Mouse (Mus musculus) CD8-positive naive resting alpha-beta T cell, adult 2 months (primary cell): ENCODE results near the gene Cmah.
"Not testable (repeated sequence)": the region's sequence is repeated elsewhere in the genome, so short reads cannot be mapped to it uniquely, and the experiment has no call there.

Experiments used
- DNase-seq, 2 experiments: peaks; one replicate each; pipeline ENCODE4 v3.0.0; 2022; ENCODE audit warnings: low read depth in 2 of 2, low spot score in 2 of 2

Gene Cmah

DNA sequence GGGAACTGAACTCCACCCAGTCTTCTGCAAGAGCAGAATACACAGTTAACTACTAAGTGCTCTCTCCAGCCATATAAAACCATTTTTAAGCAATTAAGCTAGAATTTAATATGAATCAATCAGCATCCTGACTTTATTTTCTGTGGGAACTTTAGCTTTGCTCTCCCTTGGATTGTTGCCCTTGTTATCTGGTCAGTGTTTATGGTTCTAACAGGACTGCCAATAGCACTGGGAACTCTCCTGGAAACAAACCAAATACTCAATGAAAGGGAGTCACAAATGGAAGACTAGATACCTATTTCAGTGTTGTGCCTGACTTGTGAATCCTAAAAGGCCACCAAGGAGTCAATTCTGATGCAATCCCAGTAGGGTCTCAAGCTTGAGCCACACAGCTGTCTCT, 12.7 kb downstream of the Cmah start:
- no peak for DNase-seq

DNA sequence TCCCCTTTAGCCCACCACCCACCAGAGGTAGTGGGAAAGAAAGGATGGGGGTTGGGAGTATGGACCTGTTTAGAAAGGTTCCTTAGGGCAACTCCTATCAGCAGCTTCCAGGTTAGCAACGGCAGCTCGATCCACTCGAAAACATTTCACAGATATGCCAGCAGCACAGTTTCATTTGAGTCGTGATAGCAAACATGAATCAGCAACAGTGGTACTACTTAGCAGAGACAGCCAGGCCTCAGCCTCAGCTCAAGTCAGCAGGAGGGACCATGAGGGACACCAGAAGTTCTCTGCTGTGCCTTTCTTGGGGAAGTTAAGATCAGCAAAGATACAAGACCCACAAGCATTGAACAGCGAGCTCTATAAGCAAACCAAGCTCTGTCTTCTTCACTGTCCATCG, 13.3 kb downstream of the Cmah start:
- no peak for DNase-seq

DNA sequence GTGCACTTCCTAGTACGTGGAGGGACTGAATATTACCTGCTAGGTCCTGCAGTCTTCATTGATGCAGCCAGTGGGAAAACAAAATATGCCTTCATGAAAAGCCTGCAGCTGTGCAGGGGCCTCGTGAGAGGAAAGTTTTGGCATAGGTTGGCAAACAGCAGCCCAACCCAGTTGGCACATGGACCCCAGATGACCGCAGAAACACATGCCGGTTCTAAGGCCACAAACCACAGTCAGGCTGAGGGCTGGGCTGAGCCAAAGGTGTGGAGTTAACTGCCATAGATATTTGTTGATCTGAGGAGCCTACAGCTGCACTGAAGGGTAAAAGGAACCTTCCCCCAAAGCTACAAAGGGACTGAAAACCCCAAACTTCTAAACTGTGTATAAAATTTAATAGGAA, 14.9 kb downstream of the Cmah start:
- no peak for DNase-seq

DNA sequence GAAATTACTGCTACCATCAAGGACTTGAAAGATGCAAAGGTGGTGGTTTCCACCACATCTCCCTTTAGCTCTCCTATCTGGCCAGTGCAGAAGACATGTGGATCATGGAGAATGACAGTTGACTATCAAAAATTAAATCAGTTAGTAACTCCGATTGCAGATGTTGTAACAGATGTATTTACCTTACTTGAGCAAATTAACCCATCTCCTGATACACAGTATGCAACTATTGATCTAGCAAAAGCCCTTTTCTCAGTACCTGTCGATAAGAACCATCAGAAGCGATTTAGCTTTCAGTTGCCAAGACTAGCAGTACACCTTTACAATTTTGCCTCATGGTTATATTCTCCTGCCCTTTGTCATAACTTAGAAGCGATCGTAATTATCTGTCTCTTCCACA, 25.8 kb downstream of the Cmah start:
- no peak for DNase-seq

DNA sequence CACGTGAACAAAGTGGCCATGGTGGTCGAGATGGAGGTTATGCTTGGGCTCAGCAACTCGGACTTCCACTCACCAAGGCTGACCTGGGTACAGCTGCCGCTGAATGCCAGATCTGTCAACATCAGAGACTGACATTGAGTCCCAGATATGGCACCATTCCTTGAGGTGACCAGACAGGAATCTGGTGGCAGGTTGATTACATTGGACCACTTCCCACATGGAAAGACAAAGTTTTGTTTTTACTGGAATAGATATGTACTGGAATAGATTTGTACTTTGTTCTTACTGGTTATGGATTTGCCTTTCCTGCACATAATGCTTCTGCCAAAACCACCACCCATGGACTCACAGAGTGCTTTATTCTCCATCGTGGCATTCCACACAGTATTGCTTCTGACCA, 27.5 kb downstream of the Cmah start:
- DNase-seq, result no peak

DNA sequence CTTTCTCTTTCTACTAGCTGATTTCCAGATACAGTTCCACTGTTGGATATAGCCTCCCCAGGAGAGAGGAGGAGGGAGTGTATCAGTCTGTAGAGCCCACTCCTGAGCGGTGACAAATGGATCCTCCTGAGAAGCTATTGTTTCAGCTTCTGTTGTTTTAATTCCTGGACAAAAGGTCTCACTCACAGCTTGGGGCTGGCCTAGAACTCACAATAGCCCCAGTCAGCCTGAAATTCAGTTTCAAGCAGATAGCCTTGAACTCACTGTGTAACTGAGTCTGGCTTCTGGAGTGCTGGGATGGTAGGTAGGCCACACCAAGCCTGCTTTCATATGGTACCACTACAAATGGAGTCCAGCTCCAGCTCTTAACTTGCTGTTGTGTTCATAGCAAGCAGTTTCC, 32.0 kb downstream of the Cmah start:
- no peak for DNase-seq

DNA sequence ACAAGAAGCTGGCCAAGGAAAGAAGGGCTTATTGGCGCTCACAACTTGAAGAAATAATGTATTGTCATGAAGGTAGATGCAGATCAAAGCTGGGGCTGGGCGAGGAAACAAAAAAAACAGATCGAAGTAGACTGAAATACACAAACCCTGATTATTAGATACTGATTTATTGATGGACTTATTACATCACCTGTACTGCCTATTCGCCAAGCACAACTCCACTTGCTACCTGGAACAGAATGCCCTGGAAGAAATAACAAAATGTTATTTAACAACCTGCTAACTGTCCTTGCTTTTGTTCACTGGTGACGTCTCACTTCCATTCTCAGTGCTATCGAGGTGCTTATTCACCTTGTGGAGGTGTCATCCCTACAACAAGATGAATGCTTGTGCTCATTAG, 38.0 kb downstream of the Cmah start:
- no peak for DNase-seq

DNA sequence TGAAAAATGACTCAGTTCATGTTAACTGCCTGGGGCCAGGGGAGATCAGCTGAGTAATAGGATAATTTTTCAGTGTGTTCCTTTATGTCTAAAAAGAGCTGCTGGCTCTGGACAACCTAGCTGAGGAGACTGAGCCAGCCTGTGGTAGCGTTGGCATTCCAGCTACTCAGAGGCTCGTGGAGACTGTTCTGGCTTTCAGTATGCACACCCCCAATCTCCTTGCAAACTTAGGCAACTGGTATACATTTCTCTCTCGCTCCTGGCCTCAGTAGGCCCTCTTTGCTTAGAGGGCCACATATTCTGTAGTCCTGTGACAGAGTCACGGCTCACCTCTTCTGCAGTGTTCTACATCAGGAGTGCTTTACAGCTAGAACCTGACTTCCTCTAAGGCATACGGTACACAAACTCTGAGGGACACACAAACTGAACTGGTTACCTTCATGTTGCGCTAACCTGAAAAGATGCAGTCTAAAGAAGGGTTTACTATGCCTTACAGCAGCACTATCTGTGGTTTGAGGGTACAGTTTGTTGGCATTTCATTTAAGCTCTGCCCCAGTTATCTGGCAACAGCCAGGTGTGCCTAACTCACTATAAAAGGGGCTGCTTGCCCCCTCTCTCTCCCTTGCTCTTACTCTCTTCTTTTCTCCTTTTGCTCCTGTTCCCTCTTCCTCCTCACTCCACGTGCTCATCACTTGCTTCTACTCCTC, 45.8 kb downstream of the Cmah start:
- DNase-seq, result no peak

DNA sequence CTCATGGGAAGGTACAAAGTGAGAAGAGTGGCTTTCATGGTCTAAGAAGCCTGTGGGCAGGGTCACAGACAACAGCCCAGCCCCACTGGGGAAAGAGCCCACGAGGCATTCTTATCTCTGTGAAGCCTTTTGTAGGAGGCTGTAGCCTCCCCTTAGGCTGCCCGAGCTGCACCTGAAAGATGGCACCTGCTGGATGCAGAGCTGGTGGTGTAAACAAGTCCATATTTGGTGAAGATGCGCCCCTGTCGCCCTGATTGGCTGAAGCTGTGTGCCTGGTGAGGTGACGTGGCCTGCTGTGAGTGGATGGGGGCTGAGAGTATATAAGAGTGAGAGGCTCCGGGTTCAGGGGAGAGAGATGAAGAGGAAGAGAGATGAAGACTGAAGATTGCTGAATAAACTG, 47.4 kb downstream of the Cmah start:
- DNase-seq, result peak; percentile 59 to 62

DNA sequence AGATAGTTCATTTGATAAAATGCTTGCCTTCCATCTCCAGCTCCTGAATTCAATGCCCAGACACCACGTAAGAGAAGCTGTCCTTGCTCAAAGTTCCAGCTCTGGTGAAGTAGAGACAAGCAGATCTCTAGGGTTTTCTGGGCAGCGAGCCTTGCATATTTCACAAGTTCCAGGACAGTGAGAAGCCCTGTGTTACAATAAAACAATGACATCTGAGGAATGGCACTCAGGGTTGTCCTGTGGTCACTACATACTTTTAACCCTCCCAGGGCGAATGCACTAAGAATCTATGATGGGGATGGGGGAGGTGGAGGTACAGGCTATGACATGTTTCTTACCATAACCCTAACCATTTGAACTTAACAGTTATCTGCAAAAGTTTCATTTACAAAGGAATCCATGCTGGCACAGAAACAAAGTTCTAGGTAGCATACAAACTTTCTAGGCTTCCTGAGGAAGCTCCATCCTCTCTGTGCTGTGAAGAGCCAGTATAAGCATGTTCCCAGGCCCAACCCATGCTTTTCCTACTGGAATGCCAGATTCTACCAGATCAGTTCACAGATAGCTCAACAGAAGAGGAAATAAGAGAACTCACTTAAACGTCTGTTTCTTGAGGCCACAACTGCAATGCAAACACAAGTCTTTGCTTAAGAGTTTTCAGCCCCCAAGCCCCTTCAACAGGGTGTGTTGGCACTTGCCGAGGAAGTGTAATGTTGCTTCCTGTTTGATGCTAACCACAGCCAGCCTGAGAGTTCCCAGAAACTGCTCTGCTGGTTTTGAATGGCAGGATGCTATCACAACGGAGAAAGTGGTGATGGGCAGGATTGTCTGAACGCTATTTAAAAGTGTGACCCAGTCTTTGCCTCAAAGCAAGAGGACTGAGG, 48.4 kb downstream of the Cmah start:
- DNase-seq, result peak; percentile 13 to 43

DNA sequence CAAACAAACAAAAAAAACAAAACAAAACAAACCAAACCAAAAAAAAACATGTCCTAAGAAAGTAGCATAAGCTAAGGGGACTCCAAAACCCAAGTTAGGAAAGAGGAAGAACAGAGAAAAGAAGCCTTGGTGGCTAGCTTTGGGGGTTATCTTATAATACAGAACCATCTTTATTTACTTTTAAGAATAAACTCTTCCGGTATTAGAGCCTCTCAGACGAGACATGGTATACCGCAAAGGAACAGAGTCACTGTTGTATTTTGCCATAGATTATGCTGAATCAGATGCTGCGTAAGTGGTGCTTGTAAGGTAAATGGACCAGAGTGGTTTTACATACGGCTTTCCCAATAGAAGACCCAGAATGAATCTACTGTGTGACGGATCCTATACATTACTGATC, 53.5 kb downstream of the Cmah start:
- DNase-seq, result no peak

DNA sequence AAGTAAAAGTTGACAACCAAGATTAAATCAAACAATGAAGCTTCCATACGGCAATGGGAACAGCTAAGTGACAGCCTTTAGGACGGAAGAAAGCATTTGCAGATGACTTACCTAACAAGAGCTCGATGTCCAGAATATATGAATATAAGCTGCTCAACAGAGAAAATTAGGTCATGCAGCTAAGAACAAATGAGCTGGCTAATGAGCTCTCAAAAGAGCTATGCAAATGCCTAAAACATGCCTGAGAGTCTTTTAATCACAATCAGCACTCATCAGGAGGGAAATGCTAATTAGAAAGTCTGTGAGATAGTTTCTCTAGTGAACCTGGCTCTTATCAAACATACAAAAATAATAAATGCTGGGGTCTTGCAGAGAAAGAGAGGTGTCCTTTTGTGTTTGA, 56.7 kb downstream of the Cmah start:
- no peak for DNase-seq

DNA sequence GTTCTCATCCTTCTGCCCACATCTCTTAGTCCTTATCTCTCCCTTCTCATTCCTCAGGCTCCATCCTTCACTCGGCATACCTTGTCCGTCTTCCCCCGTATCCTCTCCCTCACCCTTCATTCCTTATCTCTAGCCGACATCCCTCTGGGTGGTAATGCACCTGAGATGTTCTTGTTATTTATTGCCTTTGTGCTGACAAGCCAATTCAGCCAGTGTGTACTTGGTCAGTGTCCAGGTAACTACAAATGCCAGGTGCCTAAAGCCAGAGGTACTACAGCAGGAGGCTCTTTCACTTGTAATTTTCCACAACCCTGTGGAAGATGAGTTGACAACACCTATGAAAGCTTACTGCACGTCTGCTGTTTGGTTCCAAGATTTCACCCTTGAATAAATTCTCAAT, 64.7 kb downstream of the Cmah start:
- no peak for DNase-seq

DNA sequence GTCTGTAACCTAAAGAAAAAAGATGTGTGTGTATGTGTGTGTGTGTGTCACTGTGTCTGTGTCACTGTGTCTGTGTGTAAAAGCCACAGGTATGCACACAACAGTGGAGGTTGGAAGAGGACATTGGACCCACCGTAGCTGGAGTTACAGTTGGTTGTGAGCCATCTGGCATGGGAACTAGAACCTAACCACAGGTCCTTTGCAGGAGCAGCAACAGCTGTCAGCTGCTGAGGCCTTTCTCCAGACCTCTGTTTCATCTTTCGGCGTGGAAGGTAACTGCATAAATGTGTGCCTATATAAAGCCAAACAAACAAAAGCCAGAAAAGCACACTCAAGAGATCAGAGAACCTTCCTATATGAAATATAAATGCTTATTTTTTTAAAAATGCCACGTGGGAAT, 65.5 kb downstream of the Cmah start:
- DNase-seq, result no peak

DNA sequence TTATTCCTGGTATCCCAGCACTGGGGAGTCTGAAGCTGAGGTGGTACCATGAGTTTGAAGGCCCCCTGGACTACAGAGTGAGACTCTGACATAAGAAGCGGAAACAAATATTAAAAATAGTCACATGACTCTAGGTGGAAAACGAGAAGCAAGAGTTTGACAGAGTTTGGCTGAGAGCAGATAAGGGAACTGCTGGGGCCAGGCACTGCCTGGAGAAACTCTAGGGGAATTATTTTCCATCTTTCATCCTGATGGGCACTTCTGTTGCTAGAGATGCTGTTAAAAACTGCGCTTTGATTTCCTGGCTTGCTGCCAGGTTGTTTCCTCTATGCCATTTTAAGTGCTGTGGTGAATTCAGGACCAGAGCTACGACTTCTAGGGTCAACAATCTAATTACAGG, 65.9 kb downstream of the Cmah start:
- no peak for DNase-seq

DNA sequence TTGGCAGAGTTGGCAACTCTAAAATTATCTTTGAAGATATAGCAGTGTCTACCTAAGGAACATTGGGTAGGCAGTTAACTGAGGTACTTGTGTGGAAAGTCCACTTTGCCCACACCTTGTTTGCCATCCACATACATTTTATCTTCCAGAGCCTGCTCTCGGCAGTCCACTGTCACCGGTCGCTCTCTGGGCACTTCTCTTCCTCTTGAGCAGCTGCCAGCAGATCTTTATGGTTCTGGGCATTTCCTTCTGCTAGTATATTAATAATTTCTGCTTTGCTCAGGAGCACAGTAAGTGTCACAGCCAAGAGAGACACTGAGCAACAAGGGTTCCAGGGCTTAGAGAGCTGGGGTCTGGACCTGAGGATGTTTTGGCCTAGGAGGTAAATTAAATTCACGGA, 68.6 kb downstream of the Cmah start:
- DNase-seq, result no peak

DNA sequence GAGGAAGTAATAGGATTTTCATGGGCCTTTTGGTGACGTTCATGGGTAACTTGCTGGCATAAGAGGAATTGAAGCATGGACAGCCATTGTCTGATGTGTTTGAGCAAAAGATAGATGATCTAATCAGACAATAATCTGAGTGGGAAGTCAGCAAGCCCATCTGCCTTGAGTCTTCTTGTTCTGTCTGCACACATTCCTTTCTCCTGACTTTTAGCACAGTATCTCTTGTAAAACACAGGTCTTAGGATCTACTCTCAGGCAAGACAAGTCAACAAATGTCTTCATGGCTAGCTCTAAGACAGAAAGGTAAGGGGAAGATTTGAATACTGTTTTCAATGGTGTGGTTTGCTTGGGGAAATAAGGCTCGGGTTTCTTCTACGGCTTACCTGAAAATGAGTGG, 70.0 kb downstream of the Cmah start:
- no peak for DNase-seq

DNA sequence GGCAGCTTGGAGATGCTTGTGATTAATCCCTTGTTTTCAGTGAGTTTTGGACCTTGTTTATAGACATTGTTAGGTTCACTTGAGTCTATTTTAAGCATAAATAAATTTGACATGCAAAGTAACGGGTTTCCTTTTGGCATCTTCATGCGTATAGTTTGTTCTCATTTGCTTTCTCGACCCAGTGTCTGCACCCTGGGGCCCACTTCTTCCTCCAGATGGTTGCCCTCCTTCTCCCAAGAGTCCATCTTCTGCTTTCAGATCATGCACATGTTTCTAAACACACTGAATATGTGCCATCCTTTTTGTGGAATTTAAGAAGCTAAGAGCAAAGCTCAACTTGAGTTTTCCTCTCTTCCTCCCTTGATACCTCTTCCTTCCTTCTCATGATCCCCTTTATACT, 71.3 kb downstream of the Cmah start:
- no peak for DNase-seq

DNA sequence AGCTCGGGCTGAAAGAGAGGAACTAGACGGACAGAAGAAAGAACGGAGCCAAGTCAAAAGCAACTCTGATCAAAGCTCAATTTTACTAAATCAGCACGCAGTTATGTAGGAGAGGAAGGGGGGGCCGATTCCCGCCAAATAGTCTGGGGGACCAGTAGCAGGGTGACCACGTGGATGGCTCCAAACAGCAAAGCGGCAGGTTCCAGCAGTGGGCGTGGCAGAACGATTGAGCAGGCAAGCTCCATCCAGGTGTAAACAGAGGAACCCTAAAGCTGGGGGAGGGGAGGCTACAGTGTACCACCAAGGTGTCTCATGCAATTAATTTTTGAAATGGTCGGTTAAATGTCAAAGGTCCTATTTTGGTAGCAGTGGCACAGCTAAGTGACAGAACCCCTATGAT, 74.6 kb downstream of the Cmah start:
- DNase-seq, result not testable (repeated sequence)

DNA sequence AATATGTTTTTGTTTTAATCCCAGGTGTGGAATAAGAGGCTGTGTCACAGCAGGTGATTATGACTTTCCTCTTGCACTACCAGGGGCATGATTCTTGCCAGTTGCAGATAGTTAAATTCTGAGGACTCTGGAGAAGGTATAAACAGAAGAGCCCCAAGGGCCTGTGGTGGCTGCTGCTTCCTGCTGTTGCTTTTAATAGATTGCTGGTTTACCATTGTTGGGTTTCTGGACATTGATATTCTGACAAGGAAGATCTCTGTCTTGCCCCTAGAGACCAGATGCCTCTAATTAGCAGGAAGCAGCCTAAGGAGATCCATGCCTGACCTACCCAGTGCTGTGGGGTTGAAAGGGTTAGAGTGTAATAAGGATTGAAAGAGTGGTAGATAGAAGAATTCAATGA, 75.8 kb downstream of the Cmah start:
- no peak for DNase-seq

DNA sequence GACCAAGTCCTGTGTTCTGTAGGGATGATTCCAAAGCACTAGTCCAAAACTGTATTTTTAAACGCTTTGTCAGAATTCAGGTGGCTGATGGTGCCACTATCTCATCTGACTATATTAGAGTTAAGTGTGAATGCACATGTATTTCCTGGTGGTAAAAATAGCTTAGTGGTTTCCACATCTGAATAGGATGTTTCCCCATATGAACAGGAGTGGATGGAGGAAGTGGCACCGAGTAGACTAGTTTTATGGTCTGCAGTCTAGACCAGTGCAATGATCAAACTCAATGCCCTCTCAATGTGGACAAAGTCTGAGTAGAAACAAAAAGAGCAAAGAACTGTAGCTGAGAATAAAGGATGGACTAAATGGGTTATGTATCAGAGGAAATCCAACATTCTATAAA, 79.6 kb downstream of the Cmah start:
- no peak for DNase-seq

DNA sequence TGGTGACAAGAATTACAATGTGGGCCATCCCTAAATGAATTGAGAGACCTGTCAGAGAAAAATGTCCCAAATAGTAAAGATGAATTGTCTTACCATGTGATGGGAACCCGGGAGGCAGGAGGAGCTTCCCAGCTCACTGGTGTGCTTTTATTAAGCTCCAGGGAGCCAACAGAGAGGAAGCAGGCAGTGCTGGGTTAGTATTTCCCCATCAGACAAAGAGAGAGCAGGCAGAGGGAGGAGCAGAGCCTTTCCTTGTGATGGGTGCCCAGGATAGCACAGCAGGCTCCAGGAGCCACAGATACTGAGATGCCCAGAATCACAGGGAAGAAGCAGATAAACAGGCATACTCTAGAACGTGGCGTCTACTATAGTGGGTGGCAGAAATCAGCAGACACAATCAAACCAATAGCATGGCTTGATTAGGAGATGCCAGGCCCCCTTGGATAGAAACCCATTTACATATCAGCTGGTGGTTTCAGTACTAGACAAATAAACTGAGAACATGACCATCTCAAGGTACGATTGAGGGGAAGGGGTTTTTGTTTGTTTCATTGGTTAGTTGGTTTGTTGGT, 87.5 kb downstream of the Cmah start:
- DNase-seq, result no peak
